Mouse (Mus musculus) embryonic fibroblast, embryonic 13.5 days (primary cell): ENCODE measurements at regions not wholly inside any gene's neighbourhood (a gene's known extent, or its start where the extent isn't known, plus 50 kb on each side); places are given as distances from the start of the nearest gene placed in this dataset.

Source experiments
- CTCF ChIP-seq: IDR thresholded peaks from 2 replicates; pipeline ENCODE4 v1.5.1; 2011; ENCODE audit warnings: mild to moderate bottlenecking, control low read depth, low read length, moderate library complexity, borderline replicate concordance; ENCODE audit not compliant: insufficient read depth
- POLR2A ChIP-seq: IDR thresholded peaks from 2 replicates; pipeline ENCODE4 v1.6.1; 2011; ENCODE audit warnings: low read depth, mild to moderate bottlenecking, control low read depth, low read length, moderate library complexity

DNA sequence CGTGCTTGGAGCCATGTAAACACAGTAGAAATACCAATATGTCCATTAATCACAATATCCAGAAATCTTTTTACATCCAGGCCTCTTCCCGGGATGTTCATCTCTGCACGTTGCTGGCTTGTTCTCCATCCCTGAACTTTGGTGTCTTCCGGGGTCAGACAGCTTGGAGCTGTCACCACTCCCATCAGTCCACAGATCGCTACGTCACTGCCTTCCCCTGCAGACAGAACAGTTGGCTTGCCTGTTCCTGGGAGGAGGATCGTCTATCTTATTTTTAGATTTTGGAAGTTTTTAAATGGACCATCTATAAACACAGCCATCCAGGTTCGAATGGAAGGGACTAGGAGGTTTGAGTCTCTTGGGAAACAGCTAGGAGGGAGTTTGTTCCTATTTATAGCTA is 130.0 kb upstream of the Zfp217 start:
- TF ChIP-seq POLR2A (no peak), CTCF (no peak)
